ENCODE assay signal across 12 mouse cellular contexts in the genomic region with DNA sequence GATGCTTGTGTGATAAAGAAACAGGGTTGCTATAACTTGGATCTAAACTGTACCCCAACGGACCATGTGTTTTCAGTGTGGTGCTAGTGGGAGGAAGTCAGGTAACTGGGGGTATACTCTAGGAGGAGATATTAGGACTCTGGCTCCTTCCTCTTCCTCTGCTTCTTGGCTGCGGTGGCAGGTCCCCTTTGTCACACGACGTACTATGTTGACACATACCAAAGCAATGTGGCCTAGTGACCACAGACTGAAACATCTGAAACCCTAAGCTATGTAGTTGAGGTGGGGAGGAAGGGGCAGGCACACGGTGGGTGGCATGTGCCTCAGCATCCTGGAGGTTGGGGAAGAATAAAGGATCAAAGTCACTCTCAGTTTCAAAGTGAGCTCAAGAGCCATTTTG. TPM values are rescaled to one million over a fixed set of nuclear protein-coding genes. Genes with fewer than 3 reads are reported as not detected.
DNase-seq lines count a peak whose midpoint lies in the region; ATAC-seq and TF ChIP-seq lines count a peak whose summit lies in the region.
"Had no signal": no experiment of that assay in that cellular context is flagged by ENCODE, and none has a peak within 500 bp of the region (broad histone marks: within the 10 kb centered on the region; RNA-seq: fewer than 3 reads in every experiment).

No protein-coding gene starts in this region.

- peaks cover 43% of the 10 kb centered on the region for H3K4me1 ChIP-seq in heart, embryonic 13.5 days
- H3K4me1 ChIP-seq in heart, embryonic 10.5 days = peaks cover 39% of the 10 kb centered on the region
- peaks cover 24% of the 10 kb centered on the region for H3K4me1 ChIP-seq in liver, adult 2 months (ENCODE audit: control insufficient read depth, insufficient read depth, low read length)
- peaks cover 0 to 34% of the 10 kb centered on the region in 2 experiments; a peak in 2 of 4 replicates for H3K4me1 ChIP-seq in liver, embryonic 14.5 days (replicated peaks; ENCODE audit: control insufficient read depth in 2 of 2, insufficient read depth in 2 of 2, low read length in 1 of 2)
- H3K4me1 ChIP-seq in stomach, postnatal 0 days (replicated peaks; ENCODE audit: control insufficient read depth, insufficient read depth) = peaks cover 5% of the 10 kb centered on the region

- no peak for TF ChIP-seq EP300 in liver, embryonic 14.5 days (IDR thresholded peaks at IDR 0.05; ENCODE audit: low read depth)
- no peak for TF ChIP-seq EP300 in stomach, postnatal 0 days (optimal IDR thresholded peaks at IDR 0.05)

- H3K4me3 ChIP-seq in heart, embryonic 13.5 days = no peak overlapping the region
- no peak overlapping the region for H3K4me3 ChIP-seq in heart, embryonic 10.5 days
- no peak overlapping the region for H3K4me3 ChIP-seq in liver, adult 2 months (ENCODE audit: insufficient read depth, low read depth, low read length)
- no peak overlapping the region for H3K4me3 ChIP-seq in liver, embryonic 14.5 days (ENCODE audit: insufficient read depth in 1 of 2, low read depth in 2 of 2, low read length in 2 of 2)
- no peak overlapping the region for H3K4me3 ChIP-seq in stomach, postnatal 0 days (ENCODE audit: low read depth, low read length)
- H3K4me3 ChIP-seq: erythroblast, embryonic 14.5 days had no signal

- DNase-seq in heart, embryonic 10.5 days (ENCODE audit: low spot score) = no peak
- peak; percentile 48 for DNase-seq in liver, adult 2 months (ENCODE audit: extremely low read depth, low read depth, low spot score)
- no peak for DNase-seq in liver
- DNase-seq in liver, embryonic 14.5 days (ENCODE audit: low read depth in 3 of 3, low spot score in 3 of 3) = no peak
- DNase-seq in stomach, postnatal 0 days (ENCODE audit: low spot score) = no peak
- DNase-seq in cerebellum, postnatal 36 days = no peak
- DNase-seq: left cerebral cortex, postnatal 4 days had no signal

- 0 out of 2 replicates have a peak overlapping the region, but pooled peaks have one; percentile 55 for H3K9ac ChIP-seq in heart, embryonic 13.5 days
- peak overlapping the region; percentile 29; the same call in 1 of the 2 replicates for H3K9ac ChIP-seq in liver, adult 2 months (ENCODE audit: low read depth, low read length)
- H3K9ac ChIP-seq in liver, embryonic 14.5 days (replicated peaks) = no peak overlapping the region
- H3K9ac ChIP-seq in stomach, postnatal 0 days (ENCODE audit: low read length) = no peak overlapping the region

- H3K9me3 ChIP-seq in heart, embryonic 13.5 days = no peaks in the 10 kb centered on the region
- no peaks in the 10 kb centered on the region for H3K9me3 ChIP-seq in heart, embryonic 10.5 days
- no peaks in the 10 kb centered on the region for H3K9me3 ChIP-seq in liver, embryonic 14.5 days (ENCODE audit: control insufficient read depth, low read length)
- no peaks in the 10 kb centered on the region for H3K9me3 ChIP-seq in stomach, postnatal 0 days (ENCODE audit: control insufficient read depth, low read length)

- peaks cover 2% of the 10 kb centered on the region; the same call in 1 of the 2 replicates for H3K79me2 ChIP-seq in liver, adult 2 months (ENCODE audit: control insufficient read depth, insufficient read depth, low read length)

- TF ChIP-seq CTCF in liver, adult 2 months (IDR thresholded peaks at IDR 0.05; ENCODE audit: low read depth, low read length) = no peak
- no peak for TF ChIP-seq CTCF in liver, embryonic 14.5 days (IDR thresholded peaks at IDR 0.05; ENCODE audit: low read depth)
- TF ChIP-seq CTCF in stomach, postnatal 0 days (IDR thresholded peaks at IDR 0.05; ENCODE audit: low read depth) = no peak

- no peak for ATAC-seq in heart, embryonic 13.5 days (ENCODE audit: extremely low read depth, insufficient number of reproducible peaks, low FRiP score, low TSS enrichment)
- no peak for ATAC-seq in liver, embryonic 14.5 days (ENCODE audit: insufficient read depth)
- ATAC-seq in stomach, postnatal 0 days (ENCODE audit: low FRiP score, low TSS enrichment) = no peak
- no peak for ATAC-seq in CD4-positive, CD25-positive, alpha-beta regulatory T cell, adult 4 months
- ATAC-seq: hindbrain, postnatal 0 days; midbrain, embryonic 16.5 days had no signal

- TF ChIP-seq POLR2A in liver, adult 2 months (IDR thresholded peaks at IDR 0.05; ENCODE audit: extremely low read depth, insufficient read depth, low read length) = no peak

- no peak overlapping the region for H3K4me2 ChIP-seq in heart, embryonic 13.5 days
- peak overlapping the region; percentile 18; the same call in 1 of the 2 replicates for H3K4me2 ChIP-seq in liver, embryonic 14.5 days (ENCODE audit: low read depth)
- H3K4me2 ChIP-seq in stomach, postnatal 0 days (replicated peaks; ENCODE audit: low read depth) = no peak overlapping the region

- peak overlapping the region; percentile 92 for H3K27ac ChIP-seq in heart, embryonic 13.5 days (replicated peaks)
- H3K27ac ChIP-seq in heart, embryonic 10.5 days = no peak overlapping the region
- H3K27ac ChIP-seq in liver, adult 2 months (replicated peaks; ENCODE audit: insufficient read depth, low read depth, low read length) = peak overlapping the region; percentile 85
- H3K27ac ChIP-seq in liver, embryonic 14.5 days = no peak overlapping the region
- H3K27ac ChIP-seq in stomach, postnatal 0 days (replicated peaks) = peak overlapping the region; percentile 86; the same call in 1 of the 2 replicates

- H3K36me3 ChIP-seq in heart, embryonic 13.5 days = peaks cover 38% of the 10 kb centered on the region
- H3K36me3 ChIP-seq in heart, embryonic 10.5 days = peaks cover 28% of the 10 kb centered on the region
- no peaks in the 10 kb centered on the region for H3K36me3 ChIP-seq in liver, adult 2 months (ENCODE audit: control insufficient read depth, insufficient read depth, low read length)
- H3K36me3 ChIP-seq in liver, embryonic 14.5 days (replicated peaks; ENCODE audit: control insufficient read depth, insufficient read depth, low read depth) = no peaks in the 10 kb centered on the region
- H3K36me3 ChIP-seq in stomach, postnatal 0 days (ENCODE audit: control insufficient read depth, insufficient read depth, low read length) = no peaks in the 10 kb centered on the region

- 57% methylated on average over 5 of the region's 5 CpGs for WGBS in heart, embryonic 13.5 days
- WGBS in heart, embryonic 10.5 days = 66% methylated on average over 5 of the region's 5 CpGs
- 12% methylated on average over 5 of the region's 5 CpGs for WGBS in liver, adult 2 months
- 13% methylated on average over 5 of the region's 5 CpGs for WGBS in liver, embryonic 14.5 days (ENCODE audit: insufficient replicate concordance)
- 49% methylated on average over 5 of the region's 5 CpGs for WGBS in stomach, postnatal 0 days

- H3K27me3 ChIP-seq in heart, embryonic 13.5 days (replicated peaks) = no peaks in the 10 kb centered on the region
- H3K27me3 ChIP-seq in heart, embryonic 10.5 days (ENCODE audit: insufficient read depth, poor library complexity, severe bottlenecking) = no peaks in the 10 kb centered on the region
- no peaks in the 10 kb centered on the region for H3K27me3 ChIP-seq in liver, adult 2 months (ENCODE audit: control insufficient read depth, insufficient read depth, low read length)
- H3K27me3 ChIP-seq in liver, embryonic 14.5 days (ENCODE audit: control insufficient read depth, insufficient read depth, low read length) = no peaks in the 10 kb centered on the region
- no peaks in the 10 kb centered on the region for H3K27me3 ChIP-seq in stomach, postnatal 0 days (ENCODE audit: control insufficient read depth, insufficient read depth, low read length)

RNA-seq across cellular contexts. Expression of a gene that starts 12.9 kb away (rescaled TPM):
- polyA plus RNA-seq in heart, embryonic 13.5 days (2015; fragmentation: Nextera tagmentation; extraction: Ambion mirVana) = 17.6 and 19.1 TPM in 2 replicates
- polyA plus RNA-seq in heart, embryonic 10.5 days (2016; fragmentation: Nextera tagmentation; extraction: Ambion mirVana) = 17.6 and 19.4 TPM in 2 replicates
- total RNA-seq in liver, adult 2 months (2014; rRNA removed) = 7.6 and 9.9 TPM in 2 replicates
- 23.0 and 24.1 TPM in 2 replicates for polyA plus RNA-seq in liver, adult 2 months (2012; rRNA removed)
- 3.1 and 3.4 TPM in 2 replicates for polyA plus RNA-seq in liver, embryonic 14.5 days (2012; rRNA removed)
- 3.6 and 4.2 TPM in 2 replicates for polyA plus RNA-seq in liver, embryonic 14.5 days (2014; fragmentation: Nextera tagmentation; extraction: Ambion mirVana)
- 12.8 and 13.3 TPM in 2 replicates for polyA plus RNA-seq in stomach, postnatal 0 days (2015; fragmentation: Nextera tagmentation; extraction: Ambion mirVana)
- polyA plus RNA-seq in CD4-positive, CD25-positive, alpha-beta regulatory T cell, adult 4 months (2017; shearing (Covaris generic)) = 10 to 100 TPM; 11.3 to 15.6 TPM

RNA-seq across cellular contexts. Expression of a gene that starts 22.8 kb away (rescaled TPM):
- 13.0 and 14.4 TPM in 2 replicates for polyA plus RNA-seq in heart, embryonic 13.5 days (2015; fragmentation: Nextera tagmentation; extraction: Ambion mirVana)
- polyA plus RNA-seq in heart, embryonic 10.5 days (2016; fragmentation: Nextera tagmentation; extraction: Ambion mirVana) = 15.9 and 16.9 TPM in 2 replicates
- 4.1 and 5.0 TPM in 2 replicates for total RNA-seq in liver, adult 2 months (2014; rRNA removed)
- polyA plus RNA-seq in liver, adult 2 months (2012; rRNA removed) = 7.1 and 8.3 TPM in 2 replicates
- polyA plus RNA-seq in liver, embryonic 14.5 days (2012; rRNA removed) = 4.9 and 5.7 TPM in 2 replicates
- polyA plus RNA-seq in liver, embryonic 14.5 days (2014; fragmentation: Nextera tagmentation; extraction: Ambion mirVana) = 3.7 and 4.0 TPM in 2 replicates
- polyA plus RNA-seq in stomach, postnatal 0 days (2015; fragmentation: Nextera tagmentation; extraction: Ambion mirVana) = 12.9 TPM in 2 replicates
- polyA plus RNA-seq in CD4-positive, CD25-positive, alpha-beta regulatory T cell, adult 4 months (2017; shearing (Covaris generic)) = 10 to 100 TPM in 1 of 2 experiments, 1 to 10 TPM in 1; 5.0 to 14.4 TPM

RNA-seq across cellular contexts. Expression of a gene that starts 55.0 kb away (rescaled TPM):
- 16.4 TPM in 2 replicates for polyA plus RNA-seq in heart, embryonic 13.5 days (2015; fragmentation: Nextera tagmentation; extraction: Ambion mirVana)
- 18.5 and 22.1 TPM in 2 replicates for polyA plus RNA-seq in heart, embryonic 10.5 days (2016; fragmentation: Nextera tagmentation; extraction: Ambion mirVana)
- total RNA-seq in liver, adult 2 months (2014; rRNA removed) = 26.7 and 29.3 TPM in 2 replicates
- polyA plus RNA-seq in liver, adult 2 months (2012; rRNA removed) = 19.0 and 27.7 TPM in 2 replicates
- polyA plus RNA-seq in liver, embryonic 14.5 days (2012; rRNA removed) = 7.3 and 7.7 TPM in 2 replicates
- polyA plus RNA-seq in liver, embryonic 14.5 days (2014; fragmentation: Nextera tagmentation; extraction: Ambion mirVana) = 4.9 and 5.0 TPM in 2 replicates
- polyA plus RNA-seq in stomach, postnatal 0 days (2015; fragmentation: Nextera tagmentation; extraction: Ambion mirVana) = 17.8 and 19.7 TPM in 2 replicates
- polyA plus RNA-seq in CD4-positive, CD25-positive, alpha-beta regulatory T cell, adult 4 months (2017; shearing (Covaris generic)) = 10 to 100 TPM; 18.3 to 38.1 TPM

RNA-seq across cellular contexts. Expression of a gene that starts 55.4 kb away (rescaled TPM):
- 40.0 and 40.7 TPM in 2 replicates for polyA plus RNA-seq in heart, embryonic 13.5 days (2015; fragmentation: Nextera tagmentation; extraction: Ambion mirVana)
- polyA plus RNA-seq in heart, embryonic 10.5 days (2016; fragmentation: Nextera tagmentation; extraction: Ambion mirVana) = 45.5 and 50.3 TPM in 2 replicates
- total RNA-seq in liver, adult 2 months (2014; rRNA removed) = 16.3 and 18.5 TPM in 2 replicates
- 11.2 and 12.4 TPM in 2 replicates for polyA plus RNA-seq in liver, adult 2 months (2012; rRNA removed)
- 5.0 and 6.3 TPM in 2 replicates for polyA plus RNA-seq in liver, embryonic 14.5 days (2012; rRNA removed)
- 10.5 and 12.0 TPM in 2 replicates for polyA plus RNA-seq in liver, embryonic 14.5 days (2014; fragmentation: Nextera tagmentation; extraction: Ambion mirVana)
- 18.9 and 22.3 TPM in 2 replicates for polyA plus RNA-seq in stomach, postnatal 0 days (2015; fragmentation: Nextera tagmentation; extraction: Ambion mirVana)
- 10 to 100 TPM; 32.7 to 34.0 TPM for polyA plus RNA-seq in CD4-positive, CD25-positive, alpha-beta regulatory T cell, adult 4 months (2017; shearing (Covaris generic))

Comparison
In these comparisons a context has a peak if more than half of its experiments do, and no peak if none do; other contexts are left out.
1. H3K27ac ChIP-seq: peak in heart, embryonic 13.5 days (single experiment), liver, adult 2 months (single experiment) and stomach, postnatal 0 days (single experiment); none in heart, embryonic 10.5 days (single experiment) and liver, embryonic 14.5 days (single experiment).
2. H3K9ac ChIP-seq: peak in heart, embryonic 13.5 days (single experiment) and liver, adult 2 months (single experiment); none in liver, embryonic 14.5 days (single experiment) and stomach, postnatal 0 days (single experiment).